Mouse (Mus musculus) splenic B cell, adult 2 months (primary cell): Measurements from ENCODE around the gene Xdh.
"Not testable (repeated sequence)": the region's sequence is repeated elsewhere in the genome, so short reads cannot be mapped to it uniquely, and the experiment has no call there.

ENCODE experiments used
- DNase-seq: peaks from one replicate; pipeline ENCODE4 v3.0.0-alpha.2; 2011; ENCODE audit warnings: low read depth, low spot score
- H3K27me3 ChIP-seq: 2 replicates; pipeline ENCODE4 v1.6.1; 2012; ENCODE audit warnings: mild to moderate bottlenecking, low read length, moderate library complexity, mixed read lengths; ENCODE audit not compliant: control insufficient read depth, poor library complexity, insufficient read depth, severe bottlenecking
- H3K36me3 ChIP-seq: 2 replicates; pipeline ENCODE4 v1.6.1; 2012; ENCODE audit warnings: mild to moderate bottlenecking, low read length, moderate library complexity, mixed read lengths; ENCODE audit not compliant: control insufficient read depth, poor library complexity, insufficient read depth, severe bottlenecking

The Xdh gene

GRCm38 (mm10) chr17:73880286-73880685 is 69.7 kb downstream of the Xdh start:
- H3K27me3 ChIP-seq, result no peaks in the 10 kb centered on the region
- no peaks in the 10 kb centered on the region for H3K36me3 ChIP-seq
- no peak for DNase-seq

DNA sequence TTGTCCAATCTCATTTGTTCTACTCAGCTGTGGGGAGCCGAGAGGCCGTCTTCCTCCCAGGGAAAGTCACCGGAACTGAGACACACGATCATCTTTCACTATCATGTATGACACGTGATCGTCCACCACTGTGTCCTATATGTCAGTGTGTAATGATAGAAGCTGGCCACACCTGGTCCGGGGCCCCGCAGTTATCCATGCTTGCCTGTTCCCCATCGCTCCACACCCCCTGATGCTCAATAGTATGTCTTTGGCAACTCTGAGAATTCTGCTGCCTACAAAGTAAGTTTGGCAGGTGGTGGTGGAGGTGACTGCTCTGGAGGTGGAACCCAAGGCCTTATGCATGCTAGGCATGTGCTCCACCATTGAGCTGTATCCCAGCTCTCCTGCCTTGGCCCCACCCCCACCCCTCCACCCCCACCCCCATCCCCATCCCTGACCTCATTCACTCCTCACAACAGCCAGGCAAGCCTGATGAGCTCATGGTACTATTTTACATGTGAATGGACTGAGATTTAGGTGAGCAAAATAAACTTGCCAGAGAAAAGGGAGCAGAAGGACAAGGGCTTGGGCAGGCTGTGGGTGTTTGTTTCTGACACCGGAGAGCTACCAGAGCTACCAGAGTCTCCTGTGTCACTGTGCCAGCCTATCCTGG is 70.6 kb downstream of the Xdh start:
- Histone ChIP-seq H3K36me3 (no peaks in the 10 kb centered on the region), H3K27me3 (no peaks in the 10 kb centered on the region)
- DNase-seq, result no peak

GRCm38 (mm10) chr17:73875674-73876073 is 74.3 kb downstream of the Xdh start:
- Histone ChIP-seq H3K27me3 (no peaks in the 10 kb centered on the region), H3K36me3 (no peaks in the 10 kb centered on the region)
- DNase-seq, result no peak

DNA sequence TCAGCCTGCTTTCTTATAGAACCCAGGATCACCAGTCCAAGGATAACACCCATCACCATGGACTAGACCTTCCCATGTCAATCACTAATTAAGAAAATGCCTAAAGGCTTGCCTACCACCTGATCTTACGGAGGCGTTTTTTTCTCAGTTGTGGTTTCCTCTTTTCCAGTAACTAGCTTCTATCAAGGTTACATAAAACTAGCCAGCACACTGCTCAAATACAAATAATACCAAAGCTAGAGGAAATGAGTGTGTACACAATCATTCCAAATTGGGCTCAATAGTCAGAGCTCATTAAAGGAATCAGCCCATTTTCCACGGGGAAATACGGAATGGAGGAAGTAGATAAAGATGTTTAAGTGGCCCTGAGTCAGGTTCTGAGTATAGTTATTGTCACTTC is 74.7 kb downstream of the Xdh start:
- Histone ChIP-seq H3K27me3 (no peaks in the 10 kb centered on the region), H3K36me3 (no peaks in the 10 kb centered on the region)
- no peak for DNase-seq

- Histone ChIP-seq H3K27me3 (no peaks in the 10 kb centered on the region), H3K36me3 (no peaks in the 10 kb centered on the region)
- DNase-seq, result no peak
These were observed 78.9 kb downstream of the Xdh start for GRCm38 (mm10) chr17:73870956-73871605.

- no peak for DNase-seq
- no peaks in the 10 kb centered on the region for H3K36me3 ChIP-seq
- H3K27me3 ChIP-seq, result no peaks in the 10 kb centered on the region
These were observed 80.8 kb downstream of the Xdh start for GRCm38 (mm10) chr17:73869008-73869685.

- DNase-seq, result no peak
- H3K36me3 ChIP-seq, result no peaks in the 10 kb centered on the region
- H3K27me3 ChIP-seq, result no peaks in the 10 kb centered on the region
These were observed 96.3 kb downstream of the Xdh start for GRCm38 (mm10) chr17:73853717-73854116.

GRCm38 (mm10) chr17:73853041-73853440 is 97.0 kb downstream of the Xdh start:
- H3K27me3 ChIP-seq, result no peaks in the 10 kb centered on the region
- DNase-seq, result no peak
- H3K36me3 ChIP-seq, result no peaks in the 10 kb centered on the region

DNA sequence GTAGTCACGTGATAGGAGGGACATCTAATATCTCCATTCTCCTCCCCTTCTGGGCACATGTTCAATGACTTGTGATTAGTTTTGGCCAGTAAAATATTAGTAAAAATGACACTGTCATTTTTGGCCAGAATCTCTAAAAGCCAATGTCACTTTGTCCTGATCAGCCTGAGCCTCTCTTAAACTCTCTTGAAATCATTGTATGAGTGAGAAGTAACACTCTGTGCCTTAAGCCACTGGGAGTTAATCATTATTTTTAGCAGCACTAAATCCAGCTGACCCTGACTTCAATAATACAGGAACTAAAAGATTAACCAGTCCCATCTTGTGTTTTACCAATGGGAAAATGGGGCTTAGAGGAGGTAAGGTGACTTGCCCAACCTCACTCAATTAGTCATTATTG is 102.6 kb downstream of the Xdh start:
- Histone ChIP-seq H3K36me3 (no peaks in the 10 kb centered on the region), H3K27me3 (no peaks in the 10 kb centered on the region)
- DNase-seq, result no peak

GRCm38 (mm10) chr17:73845632-73846031 is 104.4 kb downstream of the Xdh start:
- no peaks in the 10 kb centered on the region for H3K36me3 ChIP-seq
- H3K27me3 ChIP-seq, result no peaks in the 10 kb centered on the region
- DNase-seq, result no peak

DNA sequence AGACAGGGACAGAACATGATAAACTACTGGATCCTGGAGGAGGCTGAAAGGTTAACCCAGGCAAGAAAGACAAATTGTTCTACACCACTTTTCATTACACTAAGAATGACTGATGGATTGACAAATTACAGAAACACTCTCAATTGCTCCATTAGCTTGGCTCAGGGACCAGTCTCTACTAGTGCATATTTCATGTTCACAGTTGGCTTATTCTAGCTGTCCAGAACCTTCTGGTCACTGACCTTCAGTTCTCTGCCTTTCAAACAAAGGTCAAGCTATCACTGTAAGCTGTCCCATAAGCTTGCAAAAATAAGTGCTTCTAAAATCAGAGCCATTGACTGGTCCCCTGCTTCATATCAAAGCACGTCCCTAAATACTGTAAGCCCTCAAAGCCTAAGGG is 107.0 kb downstream of the Xdh start:
- Histone ChIP-seq H3K36me3 (no peaks in the 10 kb centered on the region), H3K27me3 (no peaks in the 10 kb centered on the region)
- no peak for DNase-seq

GRCm38 (mm10) chr17:73839876-73840275 is 110.1 kb downstream of the Xdh start:
- H3K36me3 ChIP-seq, DNase-seq, H3K27me3 ChIP-seq: not testable (repeated sequence)

DNA sequence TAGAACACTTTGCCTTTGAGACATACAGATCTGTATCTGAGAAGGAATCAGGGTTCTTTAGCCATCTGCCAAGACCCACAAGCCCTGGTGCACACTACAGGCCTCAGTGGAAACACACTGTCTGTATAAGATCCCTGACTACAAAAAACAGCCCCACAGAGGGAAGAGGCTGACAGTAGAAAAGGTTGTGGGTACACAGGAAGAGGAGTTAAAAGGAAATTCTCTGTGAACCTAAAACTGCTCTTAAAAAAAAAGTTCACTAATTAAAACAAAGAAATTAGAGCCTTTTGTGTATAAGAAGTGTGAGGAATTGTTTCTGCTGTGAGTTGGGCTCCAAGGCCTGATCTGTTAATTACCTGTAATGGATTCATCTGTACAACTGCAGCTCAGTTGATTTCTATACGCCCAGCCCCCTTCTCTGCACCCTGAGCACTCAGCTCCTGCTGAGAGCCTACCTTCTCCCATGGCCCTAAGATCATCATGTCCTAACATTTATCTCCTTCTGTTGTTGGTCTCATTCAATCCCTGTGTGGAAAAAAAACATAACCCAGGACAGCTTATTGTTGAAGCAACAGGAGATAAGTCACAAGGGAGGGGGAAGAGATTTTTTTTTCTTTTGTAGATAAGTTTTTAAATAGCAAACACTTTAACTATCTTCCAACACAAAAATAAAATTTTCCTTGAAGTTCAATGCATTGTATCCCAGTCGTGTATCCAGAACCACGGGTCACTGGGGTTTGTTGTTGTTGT is 110.7 kb downstream of the Xdh start:
- Histone ChIP-seq H3K36me3 (no peaks in the 10 kb centered on the region), H3K27me3 (no peaks in the 10 kb centered on the region)
- no peak for DNase-seq

- no peaks in the 10 kb centered on the region for H3K27me3 ChIP-seq
- no peak for DNase-seq
- no peaks in the 10 kb centered on the region for H3K36me3 ChIP-seq
These were observed 112.8 kb downstream of the Xdh start for GRCm38 (mm10) chr17:73837244-73837643.

DNA sequence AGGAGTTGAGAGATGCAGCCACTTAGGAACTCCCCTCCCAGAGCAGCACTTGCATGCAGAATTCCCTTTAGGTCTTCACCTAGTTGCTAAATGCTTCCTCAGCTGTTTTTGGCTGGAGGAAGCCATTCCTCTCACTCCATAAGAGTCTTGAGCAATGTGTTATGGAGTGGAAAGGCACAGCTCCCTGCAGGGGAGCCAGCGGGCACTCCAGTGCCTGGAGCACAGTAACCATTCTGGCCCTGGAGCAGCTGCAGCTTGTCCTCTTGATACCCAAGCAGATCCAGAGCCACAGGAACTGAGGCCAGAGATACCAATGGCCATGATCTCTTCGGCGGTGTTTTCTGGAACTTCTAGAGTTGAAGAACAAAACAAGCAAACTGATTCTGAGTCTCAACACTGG is 113.4 kb downstream of the Xdh start:
- Histone ChIP-seq H3K27me3 (no peaks in the 10 kb centered on the region), H3K36me3 (no peaks in the 10 kb centered on the region)
- DNase-seq, result no peak
